Mouse (Mus musculus) C2C12 (cell line): Measurements from ENCODE around the gene Insm1. TPM values are rescaled to one million over a fixed set of nuclear protein-coding genes. Genes with fewer than 3 reads are reported as not detected.

Experiments
- H3K27me3 ChIP-seq: one replicate; pipeline ENCODE4 v1.6.1; 2011; ENCODE audit not compliant: control insufficient read depth, insufficient read depth, insufficient read length
- H3K36me3 ChIP-seq: one replicate; pipeline ENCODE4 v1.6.1; 2011; ENCODE audit not compliant: control insufficient read depth, insufficient read depth
- H3K4me3 ChIP-seq: one replicate; pipeline ENCODE4 v1.5.1; 2011; ENCODE audit warnings: mild to moderate bottlenecking, control low read depth; ENCODE audit not compliant: poor library complexity, insufficient read depth, severe bottlenecking
- H3K79me2 ChIP-seq: one replicate; pipeline ENCODE4 v1.6.1; 2011; ENCODE audit not compliant: control insufficient read depth, insufficient read depth
- H3K79me3 ChIP-seq: one replicate; pipeline ENCODE4 v1.6.1; 2011; ENCODE audit warnings: low read depth, control low read depth
- H3ac ChIP-seq: one replicate; pipeline ENCODE3; 2011; ENCODE audit warnings: low read depth; ENCODE audit not compliant: control insufficient read depth, insufficient read length
- CEBPB ChIP-seq: IDR thresholded peaks from one replicate; pipeline ENCODE4 v1.6.1; 2011; ENCODE audit warnings: low read depth, mild to moderate bottlenecking, control low read depth, moderate library complexity
- CTCF ChIP-seq: IDR thresholded peaks from one replicate; pipeline ENCODE4 v1.5.1; 2011; ENCODE audit not compliant: control insufficient read depth, insufficient read depth, insufficient read length
- FOSL1 ChIP-seq: IDR thresholded peaks from one replicate; pipeline ENCODE4 v1.8.0; 2011; ENCODE audit warnings: mild to moderate bottlenecking, low read length; ENCODE audit not compliant: poor library complexity, insufficient read depth, severe bottlenecking
- MAX ChIP-seq: IDR thresholded peaks from one replicate; pipeline ENCODE4 v1.6.1; 2011; ENCODE audit warnings: mild to moderate bottlenecking, control low read depth
- MYOD1 ChIP-seq: IDR thresholded peaks from one replicate; pipeline ENCODE4 v1.6.1; 2011; ENCODE audit warnings: low read depth; ENCODE audit not compliant: control insufficient read depth, insufficient read length
- MYOG ChIP-seq: IDR thresholded peaks from one replicate; pipeline ENCODE4 v1.6.1; 2011; ENCODE audit not compliant: control insufficient read depth, insufficient read length; ENCODE audit errors: extremely low read depth
- USF1 ChIP-seq: IDR thresholded peaks from one replicate; pipeline ENCODE4 v1.6.1; 2011; ENCODE audit warnings: low read depth, mild to moderate bottlenecking, control low read depth, moderate library complexity
- polyA plus RNA-seq: library from polyadenylated mRNA; unstranded; fragments of >200 nt; fragmentation: generic; extraction: Trizol; gene quantifications from one replicate; pipeline ENCODE4 v1.2.1, GENCODE M21; 2012; ENCODE audit warnings: missing spikeins

Insm1 gene
- polyA plus RNA-seq, 1 experiment: not detected

- Histone ChIP-seq H3K36me3 (no peaks in the 10 kb centered on the region), H3K79me3 (no peaks in the 10 kb centered on the region), H3ac (no peak overlapping the region), H3K79me2 (no peaks in the 10 kb centered on the region), H3K4me3 (no peak overlapping the region), H3K27me3 (peaks cover 56% of the 10 kb centered on the region)
- TF ChIP-seq MAX (no peak), CEBPB (no peak), CTCF (no peak), FOSL1 (no peak), USF1 (no peak), MYOG (no peak), MYOD1 (no peak)
Measured at GRCm38 (mm10) chr2:146221929-146222278, 183 bp downstream of the Insm1 start.

GRCm38 (mm10) chr2:146222279-146223175, 806 bp downstream of the Insm1 start:
- TF ChIP-seq FOSL1 (no peak), CTCF (no peak), MYOG (no peak), USF1 (no peak), CEBPB (no peak), MAX (no peak), MYOD1 (no peak)

GRCm38 (mm10) chr2:146223176-146223905, 1.6 kb downstream of the Insm1 start:
- H3K36me3 ChIP-seq: no peaks in the 10 kb centered on the region
- no peak for TF ChIP-seq CEBPB
- no peak for TF ChIP-seq CTCF
- TF ChIP-seq FOSL1: no peak
- no peak for TF ChIP-seq MYOG
- TF ChIP-seq MYOD1: no peak
- no peak for TF ChIP-seq USF1
- no peak for TF ChIP-seq MAX
- H3K27me3 ChIP-seq: peaks cover 47% of the 10 kb centered on the region
- H3K79me3 ChIP-seq: no peaks in the 10 kb centered on the region
- no peak overlapping the region for H3ac ChIP-seq
- H3K4me3 ChIP-seq: no peak overlapping the region
- no peaks in the 10 kb centered on the region for H3K79me2 ChIP-seq

More at GRCm38 (mm10) chr2:146222279-146223175, 806 bp downstream of the Insm1 start:
- Histone ChIP-seq H3K4me3 (no peak overlapping the region), H3K27me3 (peaks cover 55% of the 10 kb centered on the region), H3K79me2 (no peaks in the 10 kb centered on the region), H3K36me3 (no peaks in the 10 kb centered on the region), H3K79me3 (no peaks in the 10 kb centered on the region), H3ac (no peak overlapping the region)

- H3K79me3 ChIP-seq: no peaks in the 10 kb centered on the region
- peaks cover 41% of the 10 kb centered on the region for H3K27me3 ChIP-seq
- H3K79me2 ChIP-seq: no peaks in the 10 kb centered on the region
- H3K36me3 ChIP-seq: no peaks in the 10 kb centered on the region
- TF ChIP-seq USF1 (no peak), MYOG (no peak), MAX (no peak), CEBPB (no peak), CTCF (no peak), FOSL1 (no peak), MYOD1 (no peak)
- no peak overlapping the region for H3K4me3 ChIP-seq
- no peak overlapping the region for H3ac ChIP-seq
Measured at GRCm38 (mm10) chr2:146224141-146224540, 2.4 kb downstream of the Insm1 start.

GRCm38 (mm10) chr2:146225818-146226217, 4.1 kb downstream of the Insm1 start:
- peaks cover 37% of the 10 kb centered on the region for H3K27me3 ChIP-seq
- TF ChIP-seq FOSL1: no peak
- TF ChIP-seq USF1: no peak
- TF ChIP-seq MAX: no peak
- TF ChIP-seq CTCF: no peak
- TF ChIP-seq CEBPB: no peak
- no peak for TF ChIP-seq MYOG
- TF ChIP-seq MYOD1: no peak
- H3ac ChIP-seq: no peak overlapping the region
- no peaks in the 10 kb centered on the region for H3K79me2 ChIP-seq
- H3K4me3 ChIP-seq: no peak overlapping the region
- no peaks in the 10 kb centered on the region for H3K79me3 ChIP-seq
- no peaks in the 10 kb centered on the region for H3K36me3 ChIP-seq
